Mouse (Mus musculus) bone marrow, adult 2 months (tissue): Measurements from ENCODE around the gene Rrm2. TPM values are rescaled to one million over a fixed set of nuclear protein-coding genes. Genes with fewer than 3 reads are reported as not detected.

Source experiments
- H3K27ac ChIP-seq: fragments of 200-500 bp; 2 replicates; pipeline ENCODE4 v1.5.1; 2012; ENCODE audit warnings: low read depth, mild to moderate bottlenecking, control low read depth, inconsistent platforms, low read length; ENCODE audit not compliant: control insufficient read depth, poor library complexity, insufficient read depth
- H3K4me1 ChIP-seq: fragments of 200-500 bp; 2 replicates; pipeline ENCODE4 v1.6.1; 2011; ENCODE audit warnings: low read length; ENCODE audit not compliant: control insufficient read depth, insufficient read depth
- H3K4me3 ChIP-seq: fragments of 200-500 bp; replicated peaks from 2 replicates; pipeline ENCODE3; 2011; ENCODE audit warnings: mild to moderate bottlenecking, low read depth, low read length, control low read depth; ENCODE audit not compliant: control insufficient read depth
- CTCF ChIP-seq: fragments of 200-500 bp; IDR thresholded peaks from 2 replicates; pipeline ENCODE4 v1.5.1; 2011; ENCODE audit warnings: low read length, control low read depth; ENCODE audit not compliant: control insufficient read depth, insufficient read depth
- POLR2A ChIP-seq: fragments of 200-500 bp; IDR thresholded peaks from 2 replicates; pipeline ENCODE4 v1.6.1; 2011; ENCODE audit warnings: low read depth, mild to moderate bottlenecking, control low read depth, low read length, borderline replicate concordance; ENCODE audit not compliant: control insufficient read depth
- WGBS: fragments of 180-500 bp; shearing (Covaris S2); methylation state at CpG from one replicate; pipeline ENCODE4 v1.1.7; 2018; 5-methylcytosine and 5-hydroxymethylcytosine counted together
- polyA plus RNA-seq: library from polyadenylated mRNA; stranded (reverse); fragments of >200 nt; gene quantifications from 2 replicates; pipeline ENCODE4 v1.2.4, GENCODE M21; 2011; ENCODE audit warnings: low replicate concordance; ENCODE audit not compliant: missing spikeins, insufficient read depth, insufficient read length

The Rrm2 gene
- polyA plus RNA-seq, 1 experiment, result 203 TPM

- TF ChIP-seq CTCF (no peak), POLR2A (no peak)
- Histone ChIP-seq H3K4me1 (no peaks in the 10 kb centered on the region; the same call in 1 of the 2 replicates), H3K27ac (no peak overlapping the region), H3K4me3 (no peak overlapping the region)
- 85% methylated on average over 4 of the region's 4 CpGs for WGBS
These were observed 45.6 kb downstream of the Rrm2 start for GRCm38 (mm10) chr12:24753680-24754079.

GRCm38 (mm10) chr12:24754693-24755092 is 46.7 kb downstream of the Rrm2 start:
- Histone ChIP-seq H3K27ac (no peak overlapping the region), H3K4me1 (no peaks in the 10 kb centered on the region; the same call in 1 of the 2 replicates), H3K4me3 (no peak overlapping the region)
- TF ChIP-seq POLR2A (no peak), CTCF (no peak)
- WGBS, result 75% methylated on average over 5 of the region's 5 CpGs

- WGBS, result 85% methylated on average over 9 of the region's 9 CpGs
- H3K4me1 ChIP-seq, result no peaks in the 10 kb centered on the region; the same call in 1 of the 2 replicates
- TF ChIP-seq POLR2A, result no peak
- TF ChIP-seq CTCF, result no peak
- H3K4me3 ChIP-seq, result no peak overlapping the region
- no peak overlapping the region for H3K27ac ChIP-seq
These were observed 47.4 kb downstream of the Rrm2 start for GRCm38 (mm10) chr12:24755471-24755870.

GRCm38 (mm10) chr12:24757387-24757786 is 49.3 kb downstream of the Rrm2 start:
- Histone ChIP-seq H3K27ac (no peak overlapping the region), H3K4me1 (no peaks in the 10 kb centered on the region; the same call in 1 of the 2 replicates), H3K4me3 (no peak overlapping the region)
- no peak for TF ChIP-seq POLR2A
- TF ChIP-seq CTCF, result no peak

DNA sequence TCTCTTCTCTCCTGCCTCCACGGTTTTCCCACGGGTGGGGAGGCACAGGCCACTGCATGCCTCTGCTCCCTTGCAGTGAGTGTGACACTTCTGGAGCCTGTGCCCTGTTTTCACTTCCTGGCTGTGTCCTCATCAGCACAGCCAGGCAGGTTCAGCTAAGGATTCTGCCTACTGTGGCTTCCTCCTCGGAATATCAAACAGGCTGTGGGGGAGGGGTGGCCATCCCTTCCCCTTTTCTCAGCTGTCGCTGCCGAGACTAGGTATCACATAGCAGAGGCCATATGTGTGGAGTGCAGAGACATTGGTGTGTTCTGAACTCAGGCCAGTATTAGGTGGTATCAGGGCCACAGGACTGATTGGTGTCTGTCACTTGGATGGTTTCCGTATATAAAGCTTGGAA is 50.3 kb downstream of the Rrm2 start:
- Histone ChIP-seq H3K4me1 (no peaks in the 10 kb centered on the region; the same call in 1 of the 2 replicates), H3K4me3 (no peak overlapping the region), H3K27ac (no peak overlapping the region)
- WGBS, result 13% methylated on average over 6 of the region's 6 CpGs
- no peak for TF ChIP-seq POLR2A
- no peak for TF ChIP-seq CTCF

DNA sequence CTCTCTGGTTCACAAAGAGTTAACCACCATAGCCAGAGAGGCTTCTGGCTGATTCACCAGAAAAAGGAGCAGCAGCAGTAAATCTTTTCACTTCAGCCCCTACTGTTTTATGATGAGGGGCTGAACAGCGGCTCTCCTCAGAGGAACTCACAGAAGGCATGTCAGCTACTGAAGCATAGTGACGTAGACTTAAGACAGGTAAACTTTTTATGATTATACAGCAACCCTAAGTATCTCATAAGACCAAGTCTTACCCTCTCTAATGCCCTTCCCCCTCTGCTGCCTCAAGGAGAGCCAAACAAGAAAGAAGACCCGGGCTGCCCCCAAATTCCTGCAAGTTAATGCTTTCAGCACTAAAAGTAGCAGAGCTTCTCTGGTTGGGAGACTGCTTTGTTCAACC is 54.2 kb downstream of the Rrm2 start:
- TF ChIP-seq POLR2A (no peak), CTCF (no peak)
- H3K27ac ChIP-seq, result no peak overlapping the region
- WGBS, result 13% methylated on average over 3 of the region's 3 CpGs
- H3K4me3 ChIP-seq, result no peak overlapping the region
- no peaks in the 10 kb centered on the region; the same call in 1 of the 2 replicates for H3K4me1 ChIP-seq

Other genes with a start within 250 kb of the Rrm2 start
- gene Taf1b, start 209.9 kb upstream of the Rrm2 start, polyA plus RNA-seq, result 4.8 and 8.4 TPM in 2 replicates
- not detected in 2 replicates for gene Grhl1, start 136.0 kb upstream of the Rrm2 start, polyA plus RNA-seq
- 10.4 and 11.8 TPM in 2 replicates for gene Klf11, start 57.0 kb upstream of the Rrm2 start, polyA plus RNA-seq
- gene Cys1, start 26.4 kb upstream of the Rrm2 start, polyA plus RNA-seq, result 0.56 and 3.0 TPM in 2 replicates
- 11.4 and 16.8 TPM in 2 replicates for gene Mboat2, start 122.6 kb downstream of the Rrm2 start, polyA plus RNA-seq